Comparison of ENCODE assay signal across 22 mouse cellular contexts in genomic region chr2:5946876-5947275, GRCm38 (mm10). TPM values are rescaled to one million over a fixed set of nuclear protein-coding genes. Genes with fewer than 3 reads are reported as not detected.
DNase-seq lines count a peak whose midpoint lies in the region; ATAC-seq and TF ChIP-seq lines count a peak whose summit lies in the region.
"Had no signal": no experiment of that assay in that cellular context is flagged by ENCODE, and none has a peak within 500 bp of the region (broad histone marks: within the 10 kb centered on the region; RNA-seq: fewer than 3 reads in every experiment).

No protein-coding gene starts in this region.

- no peaks in the 10 kb centered on the region for H3K36me3 ChIP-seq in liver, embryonic 13.5 days
- H3K36me3 ChIP-seq in liver, postnatal 0 days (replicated peaks; ENCODE audit: insufficient read depth, low read length): no peaks in the 10 kb centered on the region
- no peaks in the 10 kb centered on the region for H3K36me3 ChIP-seq in ES-Bruce4 (ENCODE audit: control insufficient read depth, insufficient read depth, low read length, poor library complexity, severe bottlenecking)
- H3K36me3 ChIP-seq: hindbrain, embryonic 12.5 days; hindbrain, embryonic 15.5 days; intestine, embryonic 15.5 days had no signal

- no peak overlapping the region for H3K4me3 ChIP-seq in liver, embryonic 13.5 days (replicated peaks)
- no peak overlapping the region for H3K4me3 ChIP-seq in liver, postnatal 0 days (ENCODE audit: low read depth, low read length)
- no peak overlapping the region for H3K4me3 ChIP-seq in ES-Bruce4 (ENCODE audit: low read depth, low read length)
- H3K4me3 ChIP-seq: gastrocnemius, adult 2 months; hindbrain, embryonic 12.5 days; hindbrain, embryonic 15.5 days; intestine, embryonic 15.5 days had no signal

- H3K4me2 ChIP-seq in liver, embryonic 13.5 days: no peak overlapping the region
- no peak overlapping the region for H3K4me2 ChIP-seq in liver, postnatal 0 days (ENCODE audit: low read depth, low read length)
- H3K4me2 ChIP-seq: heart, embryonic 11.5 days; hindbrain, embryonic 12.5 days; hindbrain, embryonic 15.5 days; intestine, embryonic 15.5 days had no signal

- 75% methylated on average over 3 of the region's 3 CpGs for WGBS in liver, embryonic 13.5 days (ENCODE audit: insufficient replicate concordance)
- WGBS in liver, postnatal 0 days (ENCODE audit: insufficient replicate concordance): 75% methylated on average over 3 of the region's 3 CpGs

- no peak for DNase-seq in liver, embryonic 13.5 days
- no peak for DNase-seq in liver, postnatal 0 days
- peak; percentile 65 for DNase-seq in R1 (ENCODE audit: low read depth, low spot score)
- no peak for DNase-seq in cerebellum, adult 18-20 months
- no peak for DNase-seq in ovary, postnatal 36 days (ENCODE audit: low spot score)
- DNase-seq: adrenal gland, adult 2 months; adrenal gland, postnatal 14 days; B cell, adult 2 months; cerebellum, adult 11 months; cerebellum, adult 9-10 months; cerebellum, postnatal 14 days; forebrain, postnatal 0 days; gastrocnemius, adult 2 months; gastrocnemius, postnatal 14 days; kidney, adult 11 months had no signal

- H3K27me3 ChIP-seq in liver, embryonic 13.5 days: no peaks in the 10 kb centered on the region
- no peaks in the 10 kb centered on the region for H3K27me3 ChIP-seq in liver, postnatal 0 days (ENCODE audit: insufficient read depth, low read length)
- H3K27me3 ChIP-seq in ES-Bruce4 (ENCODE audit: control insufficient read depth, insufficient read depth, low read length, poor library complexity, severe bottlenecking): no peaks in the 10 kb centered on the region
- H3K27me3 ChIP-seq: CH12.LX; hindbrain, embryonic 12.5 days; hindbrain, embryonic 15.5 days; intestine, embryonic 15.5 days had no signal

- peaks cover 58% of the 10 kb centered on the region for H3K4me1 ChIP-seq in liver, embryonic 13.5 days (replicated peaks)
- H3K4me1 ChIP-seq in liver, postnatal 0 days (ENCODE audit: insufficient read depth): peaks cover 8% of the 10 kb centered on the region
- H3K4me1 ChIP-seq in ES-Bruce4 (ENCODE audit: control insufficient read depth, insufficient read depth, low read length): peaks cover 2% of the 10 kb centered on the region
- H3K4me1 ChIP-seq: intestine, embryonic 15.5 days had no signal

- no peak for ATAC-seq in liver, embryonic 13.5 days (ENCODE audit: low read depth)
- ATAC-seq in liver, postnatal 0 days: no peak
- ATAC-seq: forebrain, embryonic 14.5 days; forebrain, postnatal 0 days; intestine, embryonic 15.5 days had no signal

- H3K27ac ChIP-seq in liver, embryonic 13.5 days: peak overlapping the region; percentile 26; the same call in 1 of the 2 replicates
- H3K27ac ChIP-seq in liver, postnatal 0 days (ENCODE audit: low read depth): no peak overlapping the region
- peak overlapping the region; percentile 62 for H3K27ac ChIP-seq in ES-Bruce4 (ENCODE audit: insufficient read depth, low read length)
- H3K27ac ChIP-seq: gastrocnemius, adult 2 months; hindbrain, embryonic 12.5 days; hindbrain, embryonic 15.5 days; intestine, embryonic 15.5 days had no signal

- TF ChIP-seq EP300 in liver, postnatal 0 days (IDR thresholded peaks at IDR 0.05; ENCODE audit: low read depth): no peak
- 0 out of 2 replicates have a peak, but pooled peaks have one; percentile 21 for TF ChIP-seq EP300 in ES-Bruce4 (IDR thresholded peaks at IDR 0.05; ENCODE audit: insufficient read depth, low read depth, low read length)

- H3K9me3 ChIP-seq in liver, embryonic 13.5 days (replicated peaks): no peaks in the 10 kb centered on the region
- no peaks in the 10 kb centered on the region for H3K9me3 ChIP-seq in liver, postnatal 0 days (ENCODE audit: low read length)
- no peaks in the 10 kb centered on the region for H3K9me3 ChIP-seq in ES-Bruce4 (replicated peaks; ENCODE audit: control insufficient read depth, insufficient read depth, low read length, poor library complexity, severe bottlenecking)
- H3K9me3 ChIP-seq: hindbrain, embryonic 12.5 days; hindbrain, embryonic 15.5 days; intestine, embryonic 15.5 days had no signal

- TF ChIP-seq POLR2A in ES-Bruce4 (IDR thresholded peaks at IDR 0.05; ENCODE audit: insufficient read depth, low read length): no peak

- H3K9ac ChIP-seq in liver, embryonic 13.5 days: no peak overlapping the region
- H3K9ac ChIP-seq in liver, postnatal 0 days (replicated peaks): no peak overlapping the region
- H3K9ac ChIP-seq in ES-Bruce4 (ENCODE audit: low read depth, poor library complexity, severe bottlenecking): 0 out of 2 replicates have a peak overlapping the region, but pooled peaks have one; percentile 2
- H3K9ac ChIP-seq: forebrain, postnatal 0 days; hindbrain, embryonic 12.5 days; hindbrain, embryonic 15.5 days; intestine, embryonic 15.5 days had no signal

- no peak for TF ChIP-seq CTCF in liver, postnatal 0 days (IDR thresholded peaks at IDR 0.05; ENCODE audit: low read depth)
- no peak for TF ChIP-seq CTCF in ES-Bruce4 (IDR thresholded peaks at IDR 0.05; ENCODE audit: low read depth, low read length)

RNA-seq across cellular contexts. Expression of gene Dhtkd1, which starts 4.3 kb away (rescaled TPM):
- 1.4 and 2.0 TPM in 2 replicates for polyA plus RNA-seq in liver, embryonic 13.5 days (2015; fragmentation: Nextera tagmentation; extraction: Ambion mirVana)
- 5.3 TPM in 2 replicates for polyA plus RNA-seq in liver, postnatal 0 days (2015; fragmentation: Nextera tagmentation; extraction: Ambion mirVana)
- polyA plus RNA-seq in ES-Bruce4 (2011; ENCODE audit: insufficient read depth, insufficient read length, low read depth, missing spikeins): 13.9 and 17.0 TPM in 2 replicates

RNA-seq across cellular contexts. Expression of gene Upf2, which starts 4.4 kb away (rescaled TPM):
- 4.5 and 5.8 TPM in 2 replicates for polyA plus RNA-seq in liver, embryonic 13.5 days (2015; fragmentation: Nextera tagmentation; extraction: Ambion mirVana)
- polyA plus RNA-seq in liver, postnatal 0 days (2015; fragmentation: Nextera tagmentation; extraction: Ambion mirVana): 2.8 and 3.3 TPM in 2 replicates
- 44.4 and 47.9 TPM in 2 replicates for polyA plus RNA-seq in ES-Bruce4 (2011; ENCODE audit: insufficient read depth, insufficient read length, low read depth, missing spikeins)

RNA-seq across cellular contexts. Expression of gene Sec61a2, which starts 51.6 kb away (rescaled TPM):
- 14.3 and 17.4 TPM in 2 replicates for polyA plus RNA-seq in liver, embryonic 13.5 days (2015; fragmentation: Nextera tagmentation; extraction: Ambion mirVana)
- 8.3 and 9.5 TPM in 2 replicates for polyA plus RNA-seq in liver, postnatal 0 days (2015; fragmentation: Nextera tagmentation; extraction: Ambion mirVana)
- 103 and 106 TPM in 2 replicates for polyA plus RNA-seq in ES-Bruce4 (2011; ENCODE audit: insufficient read depth, insufficient read length, low read depth, missing spikeins)
